Mouse (Mus musculus) embryonic facial prominence, embryonic 14.5 days (tissue): ENCODE data around the gene Fam136a. TPM values are rescaled to one million over a fixed set of nuclear protein-coding genes. Genes with fewer than 3 reads are reported as not detected.
"Not testable (repeated sequence)": the region's sequence is repeated elsewhere in the genome, so short reads cannot be mapped to it uniquely, and the experiment has no call there.

Experiments used
- ATAC-seq: fragments of 200-750 bp; cut with Nextera tagmentation; 2 replicates; pipeline ENCODE4 v1.8.0; 2017; ENCODE audit warnings: low read depth, moderate number of reproducible peaks, moderate TSS enrichment
- DNase-seq: peaks from one replicate; pipeline ENCODE4 v3.0.0-alpha.2; 2015; ENCODE audit warnings: low spot score
- H3K27ac ChIP-seq: fragments of 300-500 bp; sonication (generic); replicated peaks from 2 replicates; pipeline ENCODE4 v1.5.1; 2014; ENCODE audit warnings: low read depth, mild to moderate bottlenecking, low read length, moderate library complexity
- H3K27me3 ChIP-seq: fragments of 300-500 bp; sonication (generic); replicated peaks from 2 replicates; pipeline ENCODE4 v1.6.1; 2014; ENCODE audit warnings: low read length; ENCODE audit not compliant: control insufficient read depth, insufficient read depth
- H3K36me3 ChIP-seq: fragments of 300-500 bp; sonication (generic); 2 replicates; pipeline ENCODE4 v1.6.1; 2014; ENCODE audit warnings: low read length, mixed read lengths; ENCODE audit not compliant: control insufficient read depth, insufficient read depth
- H3K4me1 ChIP-seq: fragments of 300-500 bp; sonication (generic); 2 replicates; pipeline ENCODE4 v1.6.1; 2014; ENCODE audit warnings: antibody characterized with exemption, low read length; ENCODE audit not compliant: control insufficient read depth, insufficient read depth
- H3K4me2 ChIP-seq: fragments of 300-500 bp; sonication (generic); 2 replicates; pipeline ENCODE4 v1.6.1; 2014; ENCODE audit warnings: low read depth, mild to moderate bottlenecking, low read length, moderate library complexity, mixed read lengths
- H3K4me3 ChIP-seq: fragments of 300-500 bp; sonication (generic); 2 replicates; pipeline ENCODE4 v1.5.1; 2014; ENCODE audit warnings: low read depth, mild to moderate bottlenecking, low read length
- H3K9ac ChIP-seq: fragments of 300-500 bp; sonication (generic); 2 replicates; pipeline ENCODE4 v1.6.1; 2014; ENCODE audit warnings: low read depth, mild to moderate bottlenecking, low read length, moderate library complexity, mixed read lengths
- H3K9me3 ChIP-seq: fragments of 300-500 bp; sonication (generic); 2 replicates; pipeline ENCODE4 v1.6.1; 2016; ENCODE audit warnings: low read length; ENCODE audit not compliant: control insufficient read depth
- WGBS: fragments of 180-500 bp; shearing (Covaris S2); extraction: QIAGEN DNeasy Blood & Tissue Kit; methylation state at CpG from one replicate; pipeline ENCODE4 v1.1.7; 2014; 5-methylcytosine and 5-hydroxymethylcytosine counted together
- polyA plus RNA-seq: library from polyadenylated mRNA; unstranded; fragments of >200 nt; fragmentation: Nextera tagmentation; extraction: Ambion mirVana; gene quantifications from 2 replicates; pipeline ENCODE4 v1.2.1, GENCODE M21; 2014

The Fam136a gene
- polyA plus RNA-seq, 1 experiment from 2014 or later, result 118 TPM

DNA sequence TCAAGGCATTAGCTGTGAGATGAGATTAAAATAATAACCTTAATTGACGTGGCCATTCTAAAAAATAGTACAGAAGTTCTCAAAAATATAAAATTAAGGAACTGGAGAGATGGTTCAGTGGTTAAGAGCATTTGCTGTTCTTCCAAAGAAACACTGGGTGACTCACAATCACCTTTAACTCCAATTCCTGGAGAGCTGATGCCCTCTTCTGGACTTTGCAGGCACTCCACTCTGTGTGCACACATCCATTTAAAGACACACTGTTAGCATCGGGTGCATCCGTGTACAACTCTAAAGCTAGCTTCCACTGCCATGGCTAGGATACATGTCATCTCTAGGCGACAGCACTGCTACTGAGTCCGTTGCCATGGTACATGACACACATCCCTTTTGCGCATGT lies 35.5 kb upstream of the Fam136a start:
- 95% methylated on average over 6 of the region's 6 CpGs for WGBS
- ATAC-seq, result no peak
- Histone ChIP-seq H3K4me2 (no peak overlapping the region), H3K4me1 (no peaks in the 10 kb centered on the region), H3K9ac (no peak overlapping the region), H3K36me3 (no peaks in the 10 kb centered on the region), H3K9me3 (no peaks in the 10 kb centered on the region), H3K4me3 (no peak overlapping the region), H3K27ac (no peak overlapping the region), H3K27me3 (no peaks in the 10 kb centered on the region)
- no peak for DNase-seq

DNA sequence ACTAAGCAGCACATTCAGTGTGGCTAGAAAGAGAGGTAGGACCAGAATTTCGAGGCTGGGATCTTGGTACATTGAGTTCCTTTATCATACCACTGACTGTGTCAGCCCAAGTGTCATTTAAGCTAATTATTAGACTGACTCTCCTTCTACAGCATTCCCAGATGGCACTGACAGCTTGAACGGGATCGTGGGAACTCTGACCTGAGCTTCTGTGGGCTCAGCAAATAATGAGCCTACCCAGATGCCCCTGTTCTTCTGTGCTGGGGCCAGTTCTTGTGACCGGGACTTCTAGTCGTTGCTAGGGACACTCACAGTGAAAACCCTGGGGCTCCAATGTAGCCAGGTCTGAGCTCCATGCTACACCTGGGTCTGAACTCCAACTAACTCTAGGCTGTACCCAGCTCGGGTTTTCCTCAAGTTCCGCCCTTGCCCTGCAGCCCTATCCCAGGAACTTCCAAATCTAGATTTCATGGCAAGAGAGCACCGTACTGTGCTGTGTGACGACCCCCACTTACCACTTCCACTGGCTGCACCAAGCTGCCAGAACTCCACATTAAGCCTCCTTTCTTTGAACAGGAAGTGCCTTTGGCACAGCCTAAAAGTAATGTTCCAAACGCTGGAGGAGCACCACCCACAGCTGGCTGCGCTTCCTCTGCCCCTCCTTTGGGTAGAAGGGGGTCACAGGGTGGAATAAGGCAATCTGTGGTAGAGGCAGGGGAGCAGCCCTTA lies 30.2 kb upstream of the Fam136a start:
- H3K4me1 ChIP-seq, result no peaks in the 10 kb centered on the region
- H3K9me3 ChIP-seq, result no peaks in the 10 kb centered on the region
- H3K27ac ChIP-seq, result no peak overlapping the region
- ATAC-seq (no peak), DNase-seq (peak; percentile 20)
- H3K27me3 ChIP-seq, result no peaks in the 10 kb centered on the region
- H3K9ac ChIP-seq, result no peak overlapping the region
- H3K36me3 ChIP-seq, result no peaks in the 10 kb centered on the region
- H3K4me3 ChIP-seq, result no peak overlapping the region
- WGBS, result 66% methylated on average over 11 of the region's 11 CpGs
- no peak overlapping the region for H3K4me2 ChIP-seq

DNA sequence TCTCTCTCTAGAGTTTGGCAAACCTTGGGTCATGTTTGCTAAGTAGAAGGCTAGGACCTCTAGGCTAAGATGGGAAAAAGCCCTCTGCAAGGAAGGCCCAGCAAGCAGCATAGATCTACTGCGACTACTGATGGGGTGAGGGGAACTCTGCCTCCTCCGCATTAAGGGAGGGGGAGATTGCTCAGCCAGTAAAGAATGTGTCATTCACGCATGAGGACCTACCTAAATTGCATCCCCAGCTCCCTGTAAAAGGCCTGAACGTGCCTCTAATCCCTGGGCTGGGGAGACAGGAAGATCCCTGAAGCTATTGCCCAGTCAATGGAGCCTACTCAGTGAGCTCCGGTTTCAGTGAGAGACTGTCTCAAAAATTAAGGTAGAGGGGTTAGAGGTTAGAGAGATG lies 29.6 kb upstream of the Fam136a start:
- Histone ChIP-seq H3K27ac (no peak overlapping the region), H3K4me3 (no peak overlapping the region), H3K27me3 (no peaks in the 10 kb centered on the region), H3K4me2 (no peak overlapping the region), H3K9me3 (no peaks in the 10 kb centered on the region), H3K9ac (no peak overlapping the region), H3K4me1 (no peaks in the 10 kb centered on the region), H3K36me3 (no peaks in the 10 kb centered on the region)
- DNase-seq (no peak), ATAC-seq (no peak)
- 62% methylated on average over 5 of the region's 5 CpGs for WGBS

DNA sequence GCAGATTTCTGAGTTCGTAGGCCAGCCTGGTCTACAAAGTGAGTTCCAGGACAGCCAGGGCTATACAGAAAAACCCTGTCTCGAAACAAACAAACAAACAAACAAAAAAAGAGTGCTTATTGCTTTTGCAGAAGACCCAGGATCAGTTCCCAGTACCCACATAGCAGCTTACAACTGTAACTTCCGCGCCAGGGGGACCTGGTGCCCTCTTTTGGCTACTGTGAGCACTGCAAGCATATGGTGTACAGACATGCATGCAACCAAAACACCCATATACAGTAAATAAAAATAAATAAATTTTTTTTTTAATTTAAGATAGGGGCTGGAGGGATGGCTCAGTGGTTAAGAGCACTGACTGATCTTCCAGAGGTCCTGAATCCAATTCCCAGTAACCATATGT lies 29.1 kb upstream of the Fam136a start:
- 93% methylated on average over 4 of the region's 4 CpGs for WGBS
- not testable (repeated sequence) for H3K4me2 ChIP-seq, ATAC-seq, H3K9me3 ChIP-seq, DNase-seq, H3K27ac ChIP-seq, H3K4me3 ChIP-seq, H3K9ac ChIP-seq, H3K4me1 ChIP-seq, H3K36me3 ChIP-seq, H3K27me3 ChIP-seq

DNA sequence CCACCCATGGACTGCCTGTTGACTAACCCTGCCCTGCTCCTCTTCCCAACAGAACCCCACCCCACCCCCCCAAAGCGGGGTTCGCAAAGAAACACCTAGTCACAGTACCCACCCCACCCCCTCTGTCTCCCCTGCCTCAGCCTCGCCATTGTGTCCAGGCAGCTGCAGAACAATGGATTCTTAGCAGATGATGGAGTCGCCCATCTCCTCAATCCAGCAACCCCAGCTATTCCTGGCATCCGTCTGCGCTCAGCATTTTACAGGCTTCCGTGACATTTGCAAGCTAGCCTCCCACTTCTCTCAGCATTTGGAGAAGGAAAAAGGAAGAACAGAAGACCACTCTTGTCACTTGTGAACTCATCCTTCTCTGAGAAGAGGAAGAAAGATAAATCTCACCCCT lies 21.8 kb upstream of the Fam136a start:
- Histone ChIP-seq H3K27me3 (no peaks in the 10 kb centered on the region), H3K9ac (no peak overlapping the region), H3K4me3 (no peak overlapping the region), H3K27ac (no peak overlapping the region), H3K36me3 (no peaks in the 10 kb centered on the region), H3K9me3 (no peaks in the 10 kb centered on the region), H3K4me2 (peak overlapping the region; percentile 33; the same call in 1 of the 2 replicates), H3K4me1 (0 out of 2 replicates have a peak, but pooled peaks cover 4% of the 10 kb centered on the region)
- ATAC-seq (no peak), DNase-seq (no peak)
- WGBS, result 20% methylated on average over 7 of the region's 7 CpGs

DNA sequence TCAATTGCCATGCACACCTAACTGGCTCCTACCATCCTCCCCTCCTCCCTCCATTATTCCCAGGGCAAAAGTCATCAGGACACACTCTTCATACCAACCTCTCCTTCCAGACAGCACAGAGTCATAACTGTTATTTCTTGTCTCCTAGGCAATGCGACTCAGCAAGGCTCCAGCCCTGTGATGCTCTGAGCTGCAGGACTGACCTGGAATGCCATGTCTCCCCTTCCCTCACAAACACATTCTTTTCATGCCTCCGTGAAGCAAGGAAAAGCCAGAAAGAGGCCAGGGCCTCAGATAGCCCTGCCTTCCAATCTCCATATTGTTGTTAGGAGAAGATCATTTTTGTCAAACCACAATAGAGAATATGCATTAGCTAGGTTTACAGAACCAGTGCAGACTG lies 19.4 kb upstream of the Fam136a start:
- Histone ChIP-seq H3K27ac (no peak overlapping the region), H3K9me3 (no peaks in the 10 kb centered on the region), H3K4me1 (0 out of 2 replicates have a peak, but pooled peaks cover 4% of the 10 kb centered on the region), H3K4me2 (no peak overlapping the region), H3K4me3 (no peak overlapping the region), H3K27me3 (no peaks in the 10 kb centered on the region), H3K9ac (no peak overlapping the region), H3K36me3 (no peaks in the 10 kb centered on the region)
- no peak for DNase-seq
- WGBS, result 55% methylated on average over 2 of the region's 2 CpGs
- no peak for ATAC-seq

DNA sequence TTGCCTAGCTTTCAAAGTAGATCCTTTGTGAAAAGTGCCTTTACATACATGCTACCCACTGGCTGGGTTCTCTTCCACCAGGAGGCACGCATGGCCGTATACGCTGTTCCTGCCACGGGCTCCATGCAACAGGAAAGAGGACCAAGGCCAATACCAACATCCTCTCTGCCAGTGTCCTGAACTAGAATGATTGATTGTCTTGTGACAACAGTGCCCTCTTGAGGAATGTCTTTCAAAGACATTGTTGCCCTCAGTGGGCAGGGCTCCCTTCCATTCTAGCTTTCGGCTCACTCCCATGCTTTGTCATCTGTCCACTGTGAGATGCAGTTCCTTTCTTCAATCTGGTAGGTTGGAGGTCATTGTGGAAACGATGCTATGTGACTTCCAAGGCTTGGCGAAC lies 16.2 kb upstream of the Fam136a start:
- H3K9me3 ChIP-seq, result no peaks in the 10 kb centered on the region
- ATAC-seq (no peak), DNase-seq (peak; percentile 54)
- no peaks in the 10 kb centered on the region for H3K36me3 ChIP-seq
- WGBS, result 43% methylated on average over 7 of the region's 7 CpGs
- no peaks in the 10 kb centered on the region for H3K4me1 ChIP-seq
- no peak overlapping the region for H3K9ac ChIP-seq
- no peak overlapping the region for H3K27ac ChIP-seq
- H3K27me3 ChIP-seq, result no peaks in the 10 kb centered on the region
- no peak overlapping the region for H3K4me2 ChIP-seq
- no peak overlapping the region for H3K4me3 ChIP-seq

DNA sequence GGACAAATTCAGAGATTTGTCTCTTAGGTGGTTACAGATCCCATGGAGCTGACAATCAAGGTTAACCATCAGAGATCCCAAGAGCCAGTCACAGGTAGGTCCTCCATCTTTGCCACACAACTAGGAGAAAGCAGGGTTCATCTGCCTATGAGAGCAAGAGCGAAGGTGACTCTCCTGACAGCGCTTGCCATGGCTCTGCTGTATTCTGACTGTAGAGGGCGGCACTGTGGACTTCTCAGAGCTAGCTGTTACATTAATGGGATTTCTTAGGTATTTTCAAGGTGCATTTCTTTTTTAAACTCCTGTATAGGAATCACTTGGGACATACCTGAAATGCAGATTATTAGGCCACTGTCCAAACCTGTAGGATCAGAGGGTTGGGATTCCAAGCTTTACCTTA lies 10.5 kb upstream of the Fam136a start:
- ATAC-seq, result no peak
- WGBS, result 50% methylated on average over 3 of the region's 3 CpGs

DNA sequence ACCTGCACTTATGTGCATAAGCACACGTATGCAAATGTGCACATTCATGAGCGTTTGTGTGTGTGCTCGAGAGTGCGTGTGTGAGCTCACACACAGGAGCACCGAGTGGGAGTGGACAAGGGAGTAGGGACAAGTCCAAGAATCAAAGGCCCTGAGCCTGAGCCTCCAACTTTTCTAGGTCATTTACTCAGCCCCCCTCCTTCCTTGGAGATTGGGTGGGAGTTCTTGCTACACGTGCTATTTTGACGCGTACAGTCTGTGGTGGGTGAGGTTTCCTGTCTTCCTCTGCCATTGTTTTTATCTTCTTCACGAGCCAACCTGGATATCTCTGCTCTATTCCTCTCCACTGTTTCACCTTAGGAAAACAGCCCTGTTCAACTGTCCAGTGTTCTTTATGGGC lies 8.5 kb upstream of the Fam136a start:
- WGBS, result 79% methylated on average over 9 of the region's 9 CpGs
- ATAC-seq (no peak), DNase-seq (no peak)
- no peaks in the 10 kb centered on the region for H3K27me3 ChIP-seq
- H3K27ac ChIP-seq, result no peak overlapping the region
- no peaks in the 10 kb centered on the region for H3K9me3 ChIP-seq
- no peaks in the 10 kb centered on the region for H3K36me3 ChIP-seq
- no peak overlapping the region for H3K4me3 ChIP-seq
- no peaks in the 10 kb centered on the region for H3K4me1 ChIP-seq
- no peak overlapping the region for H3K9ac ChIP-seq
- H3K4me2 ChIP-seq, result no peak overlapping the region

More for the DNA sequence above, 10.5 kb upstream of the Fam136a start:
- Histone ChIP-seq H3K9ac (no peak overlapping the region), H3K36me3 (no peaks in the 10 kb centered on the region), H3K4me3 (no peak overlapping the region), H3K4me1 (no peaks in the 10 kb centered on the region), H3K4me2 (no peak overlapping the region), H3K27me3 (no peaks in the 10 kb centered on the region), H3K9me3 (no peaks in the 10 kb centered on the region), H3K27ac (no peak overlapping the region)
- DNase-seq, result no peak
